Mouse (Mus musculus) neural tube, embryonic 13.5 days (tissue): Measurements from ENCODE around the gene Krtap1-3. TPM values are rescaled to one million over a fixed set of nuclear protein-coding genes. Genes with fewer than 3 reads are reported as not detected.

Source experiments
- ATAC-seq: fragments of 200-750 bp; cut with Nextera tagmentation; 2 replicates; pipeline ENCODE4 v1.8.0; 2017; ENCODE audit warnings: low read depth, mild to moderate bottlenecking, moderate TSS enrichment, moderate library complexity
- H3K27ac ChIP-seq: fragments of 300-500 bp; sonication (generic); replicated peaks from 2 replicates; pipeline ENCODE4 v1.5.1; 2015; ENCODE audit warnings: moderate library complexity, mild to moderate bottlenecking, inconsistent platforms
- H3K27me3 ChIP-seq: fragments of 300-500 bp; sonication (generic); 2 replicates; pipeline ENCODE4 v1.6.1; 2015; ENCODE audit warnings: mild to moderate bottlenecking, inconsistent platforms
- H3K36me3 ChIP-seq: fragments of 300-500 bp; sonication (generic); 2 replicates; pipeline ENCODE4 v1.6.1; 2015; ENCODE audit warnings: mild to moderate bottlenecking, inconsistent platforms
- H3K4me1 ChIP-seq: fragments of 300-500 bp; sonication (generic); replicated peaks from 2 replicates; pipeline ENCODE4 v1.6.1; 2015; ENCODE audit warnings: inconsistent platforms
- H3K4me2 ChIP-seq: fragments of 300-500 bp; sonication (generic); 2 replicates; pipeline ENCODE4 v1.6.1; 2015; ENCODE audit warnings: inconsistent platforms, mild to moderate bottlenecking, moderate library complexity
- H3K4me3 ChIP-seq: fragments of 300-500 bp; sonication (generic); 2 replicates; pipeline ENCODE4 v1.5.1; 2015; ENCODE audit warnings: mild to moderate bottlenecking, inconsistent platforms
- H3K9ac ChIP-seq: fragments of 300-500 bp; sonication (generic); 2 replicates; pipeline ENCODE4 v1.6.1; 2015; ENCODE audit warnings: moderate library complexity, mild to moderate bottlenecking, inconsistent platforms
- H3K9me3 ChIP-seq: fragments of 300-500 bp; sonication (generic); 2 replicates; pipeline ENCODE4 v1.6.1; 2016; ENCODE audit warnings: inconsistent platforms
- WGBS: fragments of 180-500 bp; shearing (Covaris S2); methylation state at CpG from one replicate; pipeline ENCODE4 v1.1.7; 2015; 5-methylcytosine and 5-hydroxymethylcytosine counted together
- polyA plus RNA-seq: library from polyadenylated mRNA; unstranded; fragments of >200 nt; fragmentation: Nextera tagmentation; extraction: Ambion mirVana; gene quantifications from 2 replicates; pipeline ENCODE4 v1.2.1, GENCODE M21; 2015

Krtap1-3 gene
- polyA plus RNA-seq, 1 experiment from 2014 or later: not detected

GRCm38 (mm10) chr11:99585096-99585495, 6.0 kb downstream of the Krtap1-3 start:
- Histone ChIP-seq H3K9ac (no peak overlapping the region), H3K4me3 (no peak overlapping the region), H3K4me1 (no peaks in the 10 kb centered on the region), H3K27me3 (no peaks in the 10 kb centered on the region), H3K27ac (no peak overlapping the region), H3K4me2 (no peak overlapping the region), H3K36me3 (no peaks in the 10 kb centered on the region), H3K9me3 (no peaks in the 10 kb centered on the region)
- 88% methylated on average over 7 of the region's 7 CpGs for WGBS
- no peak for ATAC-seq

DNA sequence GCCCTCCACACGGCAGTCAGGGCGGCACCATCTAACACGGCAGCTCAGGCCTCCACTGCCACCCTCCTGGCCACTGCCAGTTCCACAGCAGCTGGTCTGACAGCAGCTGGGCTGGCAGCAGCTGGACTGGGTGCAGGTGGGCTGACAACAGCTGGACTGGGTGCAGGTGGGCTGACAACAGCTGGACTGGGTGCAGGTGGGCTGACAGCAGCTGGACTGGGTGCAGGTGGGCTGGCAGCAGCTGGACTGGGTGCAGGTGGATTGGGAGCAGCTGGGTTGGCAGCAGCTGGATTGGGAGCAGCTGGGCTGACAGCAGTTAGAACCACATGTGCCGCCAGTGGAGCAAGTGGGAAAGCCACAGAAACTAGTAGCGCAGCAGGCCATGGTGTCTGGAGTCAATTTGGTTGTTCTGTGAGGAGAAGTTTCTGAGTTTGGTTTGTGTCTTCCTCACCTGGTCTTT, 7.9 kb downstream of the Krtap1-3 start, which contains the start of gene Krtap1-4:
Gene Krtap1-4 (minus strand): TSS at position 410 of the 460 bp plus-strand sequence.
- H3K9me3 ChIP-seq: no peaks in the 10 kb centered on the region
- no peaks in the 10 kb centered on the region for H3K4me1 ChIP-seq
- WGBS: 86% methylated on average over 5 of the region's 5 CpGs
- H3K4me2 ChIP-seq: no peak within 1 kb of the TSS
- H3K9ac ChIP-seq: no peak within 1 kb of the TSS
- no peak within 1 kb of the TSS for H3K27ac ChIP-seq
- H3K36me3 ChIP-seq: no peaks in the 10 kb centered on the region
- ATAC-seq: no peak
- no peak within 1 kb of the TSS for H3K4me3 ChIP-seq
- no peaks in the 10 kb centered on the region for H3K27me3 ChIP-seq

- H3K4me1 ChIP-seq: no peaks in the 10 kb centered on the region
- H3K27ac ChIP-seq: no peak overlapping the region
- no peak for ATAC-seq
- H3K4me2 ChIP-seq: no peak overlapping the region
- no peak overlapping the region for H3K4me3 ChIP-seq
- H3K27me3 ChIP-seq: no peaks in the 10 kb centered on the region
- 86% methylated on average over 6 of the region's 6 CpGs for WGBS
- no peak overlapping the region for H3K9ac ChIP-seq
- no peaks in the 10 kb centered on the region for H3K9me3 ChIP-seq
- no peaks in the 10 kb centered on the region for H3K36me3 ChIP-seq
Measured at GRCm38 (mm10) chr11:99581564-99581963, 9.6 kb downstream of the Krtap1-3 start.

- H3K36me3 ChIP-seq: no peaks in the 10 kb centered on the region
- H3K9ac ChIP-seq: no peak overlapping the region
- 93% methylated on average over 5 of the region's 5 CpGs for WGBS
- no peaks in the 10 kb centered on the region for H3K27me3 ChIP-seq
- no peak overlapping the region for H3K4me2 ChIP-seq
- ATAC-seq: no peak
- H3K27ac ChIP-seq: no peak overlapping the region
- H3K9me3 ChIP-seq: no peaks in the 10 kb centered on the region
- no peak overlapping the region for H3K4me3 ChIP-seq
- no peaks in the 10 kb centered on the region for H3K4me1 ChIP-seq
Measured at GRCm38 (mm10) chr11:99581051-99581450, 10.1 kb downstream of the Krtap1-3 start.

DNA sequence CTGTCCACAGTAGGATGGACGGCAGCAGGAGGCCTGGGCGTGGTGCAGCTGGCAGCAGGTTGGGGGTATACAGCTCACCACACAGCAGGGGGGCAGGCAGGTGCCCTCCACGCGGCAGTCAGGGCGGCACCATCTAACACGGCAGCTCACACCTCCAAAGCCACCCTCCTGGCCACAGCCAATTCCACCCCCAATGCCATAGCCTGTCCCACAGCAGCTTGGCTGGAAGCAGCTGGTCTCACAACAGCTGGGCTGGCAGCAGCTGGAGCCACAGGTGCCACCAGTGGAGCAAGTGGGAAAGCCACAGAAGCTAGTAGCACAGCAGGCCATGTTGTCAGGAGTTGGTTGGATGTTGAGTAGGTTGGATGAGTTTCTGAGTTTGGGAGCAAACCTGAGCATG, 10.5 kb downstream of the Krtap1-3 start, which contains the start of gene Krtap1-5:
Gene Krtap1-5 (minus strand): TSS at position 381 of the 400 bp plus-strand sequence.
- 74% methylated on average over 6 of the region's 6 CpGs for WGBS
- no peak for ATAC-seq
- H3K4me2 ChIP-seq: no peak within 1 kb of the TSS
- H3K4me1 ChIP-seq: no peaks in the 10 kb centered on the region
- H3K27ac ChIP-seq: no peak within 1 kb of the TSS
- no peaks in the 10 kb centered on the region for H3K27me3 ChIP-seq
- H3K36me3 ChIP-seq: no peaks in the 10 kb centered on the region
- no peak within 1 kb of the TSS for H3K4me3 ChIP-seq
- H3K9me3 ChIP-seq: no peaks in the 10 kb centered on the region
- no peak within 1 kb of the TSS for H3K9ac ChIP-seq

DNA sequence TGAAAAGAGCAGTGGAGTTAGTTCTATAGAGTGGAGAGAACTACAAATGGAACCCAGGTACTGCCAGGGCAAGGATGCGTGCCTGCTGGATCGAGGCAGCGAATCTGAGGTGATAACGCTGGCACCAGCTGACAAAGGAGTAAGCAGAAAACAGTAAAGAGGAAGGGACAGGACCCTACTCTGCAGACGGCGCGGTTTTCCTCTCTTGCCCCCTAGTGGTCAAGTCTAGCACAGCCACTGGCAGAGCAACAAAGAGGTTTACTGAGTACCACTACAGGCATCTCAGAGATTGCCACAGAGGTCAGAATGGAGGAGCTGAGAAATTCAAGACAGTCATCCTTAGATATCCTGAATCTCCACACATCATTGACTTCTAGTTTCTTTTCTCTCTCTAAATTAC, 17.0 kb downstream of the Krtap1-3 start:
- ATAC-seq: peak; percentile 77; the same call in 1 of the 2 replicates
- H3K27me3 ChIP-seq: no peaks in the 10 kb centered on the region
- WGBS: 4% methylated on average over 7 of the region's 7 CpGs

DNA sequence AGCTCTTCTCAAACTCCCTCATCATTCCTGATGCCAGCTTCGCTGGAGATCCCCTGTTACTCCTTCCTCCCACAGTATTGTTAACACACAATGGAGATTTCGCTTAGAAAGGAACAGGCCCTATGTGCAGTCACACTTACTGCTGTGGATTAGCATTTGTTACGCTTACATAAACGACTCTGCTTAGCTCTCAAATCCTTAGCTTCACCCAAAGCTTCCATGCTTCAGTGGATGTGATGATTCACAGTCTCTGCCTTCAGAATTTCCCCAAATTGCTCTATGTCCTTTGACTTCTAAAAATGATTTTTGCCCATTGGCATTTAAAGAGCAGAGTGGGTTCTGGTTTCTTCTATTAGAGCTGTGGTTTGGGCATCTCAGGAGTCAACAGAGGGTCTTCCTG, 18.0 kb downstream of the Krtap1-3 start:
- Histone ChIP-seq H3K4me2 (no peak overlapping the region), H3K9ac (no peak overlapping the region), H3K27me3 (no peaks in the 10 kb centered on the region), H3K4me3 (no peak overlapping the region), H3K27ac (no peak overlapping the region), H3K9me3 (no peaks in the 10 kb centered on the region), H3K36me3 (no peaks in the 10 kb centered on the region), H3K4me1 (no peaks in the 10 kb centered on the region)
- ATAC-seq: no peak
- WGBS: 57% methylated on average over 4 of the region's 4 CpGs

More for the DNA sequence above, 17.0 kb downstream of the Krtap1-3 start:
- Histone ChIP-seq H3K4me2 (peak overlapping the region; percentile 50), H3K4me1 (no peaks in the 10 kb centered on the region), H3K4me3 (0 out of 2 replicates have a peak overlapping the region, but pooled peaks have one; percentile 13), H3K36me3 (no peaks in the 10 kb centered on the region), H3K27ac (no peak overlapping the region), H3K9ac (no peak overlapping the region), H3K9me3 (no peaks in the 10 kb centered on the region)

DNA sequence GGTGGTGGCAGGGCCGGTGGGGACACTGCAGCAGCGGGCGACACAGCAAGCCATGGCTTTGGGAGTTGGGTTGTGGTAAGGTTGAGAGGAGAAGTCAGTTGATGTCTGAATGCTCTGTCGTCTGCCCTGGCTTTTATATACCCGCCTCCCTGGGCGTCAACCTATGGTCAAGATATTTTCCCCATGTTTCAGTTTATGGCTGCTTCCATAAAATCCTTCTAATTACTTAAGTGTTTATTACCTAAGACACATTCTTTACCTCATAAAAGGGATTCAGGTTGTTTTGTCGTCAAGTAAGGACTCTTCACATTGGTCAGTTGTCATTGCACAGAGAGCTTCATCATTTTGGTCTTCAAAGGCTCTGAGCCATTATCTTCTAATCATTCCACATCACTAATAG, 24.6 kb downstream of the Krtap1-3 start, which contains the start of gene Krtap3-1:
Gene Krtap3-1 (minus strand): TSS at position 101 of the 400 bp plus-strand sequence.
- ATAC-seq: no peak

GRCm38 (mm10) chr11:99562580-99562979, 28.6 kb downstream of the Krtap1-3 start:
- no peaks in the 10 kb centered on the region for H3K4me1 ChIP-seq
- no peak for ATAC-seq
- no peak overlapping the region for H3K4me3 ChIP-seq
- no peak overlapping the region for H3K27ac ChIP-seq
- no peaks in the 10 kb centered on the region for H3K9me3 ChIP-seq
- H3K9ac ChIP-seq: no peak overlapping the region
- no peak overlapping the region for H3K4me2 ChIP-seq
- H3K27me3 ChIP-seq: no peaks in the 10 kb centered on the region
- 87% methylated on average over 6 of the region's 6 CpGs for WGBS
- no peaks in the 10 kb centered on the region for H3K36me3 ChIP-seq

More for the DNA sequence above, 24.6 kb downstream of the Krtap1-3 start, which contains the start of gene Krtap3-1:
- no peak within 1 kb of the TSS for H3K27ac ChIP-seq
- no peak within 1 kb of the TSS for H3K4me2 ChIP-seq
- H3K27me3 ChIP-seq: no peaks in the 10 kb centered on the region
- 62% methylated on average over 7 of the region's 7 CpGs for WGBS
- no peaks in the 10 kb centered on the region for H3K4me1 ChIP-seq
- no peak within 1 kb of the TSS for H3K9ac ChIP-seq
- H3K36me3 ChIP-seq: no peaks in the 10 kb centered on the region
- H3K4me3 ChIP-seq: no peak within 1 kb of the TSS
- H3K9me3 ChIP-seq: no peaks in the 10 kb centered on the region

DNA sequence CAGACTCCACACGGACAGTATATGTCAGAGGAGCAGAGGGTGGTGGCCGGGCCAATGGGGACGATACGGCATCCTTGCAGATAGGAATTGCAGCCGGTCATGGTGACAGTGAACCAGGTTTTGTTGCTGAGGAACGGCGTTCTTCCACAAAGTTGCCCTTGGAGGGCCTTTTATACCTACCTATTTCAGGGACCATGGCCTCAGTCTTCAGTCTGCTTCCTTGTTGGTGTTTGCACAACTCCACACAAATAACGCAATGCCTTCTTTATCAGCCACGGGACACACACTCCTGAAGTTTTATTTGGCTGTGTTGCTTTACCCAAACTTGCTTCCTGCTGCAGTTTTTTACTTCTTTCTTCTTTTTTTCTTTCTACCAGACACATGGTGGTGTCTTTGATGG, 31.8 kb downstream of the Krtap1-3 start, which contains the start of gene Gm11939:
Gene Gm11939 (minus strand): TSS at position 101 of the 400 bp plus-strand sequence.
- no peak within 1 kb of the TSS for H3K9ac ChIP-seq
- WGBS: 95% methylated on average over 9 of the region's 9 CpGs
- no peaks in the 10 kb centered on the region for H3K4me1 ChIP-seq
- H3K27ac ChIP-seq: no peak within 1 kb of the TSS
- no peaks in the 10 kb centered on the region for H3K36me3 ChIP-seq
- H3K9me3 ChIP-seq: no peaks in the 10 kb centered on the region
- no peak for ATAC-seq
- H3K27me3 ChIP-seq: no peaks in the 10 kb centered on the region
- H3K4me2 ChIP-seq: no peak within 1 kb of the TSS
- H3K4me3 ChIP-seq: no peak within 1 kb of the TSS

DNA sequence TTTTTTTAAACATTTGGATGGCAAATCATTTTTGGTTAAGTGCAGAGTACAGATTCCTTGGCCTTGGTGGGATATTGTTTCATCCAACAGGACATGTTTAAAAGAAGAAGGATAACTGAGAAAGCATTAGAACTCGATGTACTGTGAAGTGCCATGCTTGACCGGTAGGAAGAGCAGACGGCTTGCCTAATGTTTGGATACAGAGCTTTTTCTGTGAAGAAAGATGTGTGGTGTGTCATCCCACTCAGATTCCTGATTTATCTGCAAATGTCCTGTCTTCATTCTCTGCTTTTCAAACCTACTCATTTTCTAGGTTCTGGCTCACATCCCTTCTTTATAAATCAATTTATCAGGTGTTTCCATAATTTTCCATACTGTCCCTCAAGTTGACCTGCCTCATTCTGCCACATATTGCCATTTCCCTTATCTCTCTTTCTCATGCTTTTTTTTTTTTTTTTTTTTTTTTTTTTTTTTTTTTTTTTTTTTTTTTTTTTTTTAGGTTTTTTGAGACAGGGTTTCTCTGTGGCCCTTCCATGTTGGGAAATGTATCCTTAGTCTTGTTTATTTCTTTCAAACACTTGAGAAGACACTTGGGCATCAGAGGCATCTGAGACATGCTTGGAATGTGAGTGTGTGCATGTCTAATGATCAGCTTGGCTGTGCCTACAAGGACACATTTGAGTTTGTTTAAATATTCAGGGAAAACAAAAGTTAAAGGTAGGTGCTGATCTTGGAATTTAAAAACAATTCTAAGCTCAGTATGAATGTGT, 33.0 kb downstream of the Krtap1-3 start:
- H3K4me3 ChIP-seq: no peak overlapping the region
- H3K36me3 ChIP-seq: no peaks in the 10 kb centered on the region
- H3K9ac ChIP-seq: no peak overlapping the region
- no peaks in the 10 kb centered on the region for H3K27me3 ChIP-seq
- H3K4me1 ChIP-seq: no peaks in the 10 kb centered on the region
- no peak overlapping the region for H3K4me2 ChIP-seq
- ATAC-seq: no peak
- H3K27ac ChIP-seq: no peak overlapping the region
- H3K9me3 ChIP-seq: no peaks in the 10 kb centered on the region
- 92% methylated on average over 3 of the region's 3 CpGs for WGBS

GRCm38 (mm10) chr11:99556753-99557152, 34.4 kb downstream of the Krtap1-3 start, which contains the start of gene Krtap3-2:
Gene Krtap3-2, minus strand, starts transcription at chr11:99556853.
- H3K36me3 ChIP-seq: no peaks in the 10 kb centered on the region
- H3K4me2 ChIP-seq: no peak within 1 kb of the TSS
- ATAC-seq: no peak
- no peaks in the 10 kb centered on the region for H3K4me1 ChIP-seq
- H3K27me3 ChIP-seq: no peaks in the 10 kb centered on the region
- H3K9me3 ChIP-seq: no peaks in the 10 kb centered on the region
- H3K27ac ChIP-seq: no peak within 1 kb of the TSS
- WGBS: 78% methylated on average over 2 of the region's 2 CpGs
- H3K9ac ChIP-seq: no peak within 1 kb of the TSS
- H3K4me3 ChIP-seq: no peak within 1 kb of the TSS
